Mouse (Mus musculus) intestine, embryonic 16.5 days (tissue): ENCODE measurements around the gene Hist1h4f. TPM values are rescaled to one million over a fixed set of nuclear protein-coding genes. Genes with fewer than 3 reads are reported as not detected.

Experiments
- microRNA-seq: library from miRNA; unstranded; fragments of <30 nt; microRNA quantifications from one replicate; pipeline ENCODE4, GENCODE M21; 2016
- polyA plus RNA-seq: library from polyadenylated mRNA; unstranded; fragments of >200 nt; fragmentation: Nextera tagmentation; extraction: Ambion mirVana; gene quantifications from 2 replicates; pipeline ENCODE4 v1.2.1, GENCODE M21; 2015

The Hist1h4f gene
- polyA plus RNA-seq, 1 experiment from 2014 or later, result 0.68 TPM

Small RNA genes within 50 kb of the gene (microRNA-seq; reads per million reads assigned to microRNA genes)
- gene Gm44297, result not detected
- gene Gm44359, result not detected
- gene Gm44394, result not detected
- gene n-TStga1, result not detected

Other genes with a start within 250 kb of the Hist1h4f start
- gene Zfp322a, start 182.4 kb downstream of the Hist1h4f start, polyA plus RNA-seq, result 30.1 and 31.7 TPM in 2 replicates
- gene Abt1, start 127.8 kb downstream of the Hist1h4f start, polyA plus RNA-seq, result 10.2 and 11.2 TPM in 2 replicates
- 0.07 and 0.11 TPM in 2 replicates for gene Btn1a1, start 85.7 kb downstream of the Hist1h4f start, polyA plus RNA-seq
- 0.12 TPM in 2 replicates for gene Btn2a2, start 62.8 kb downstream of the Hist1h4f start, polyA plus RNA-seq
- gene Hist1h4h, start 20.6 kb downstream of the Hist1h4f start, polyA plus RNA-seq, result 3.5 and 3.7 TPM in 2 replicates
- 2.5 and 3.6 TPM in 2 replicates for gene Hist1h2af, start 17.7 kb downstream of the Hist1h4f start, polyA plus RNA-seq
- 2.6 and 3.7 TPM in 2 replicates for gene Hist1h3g, start 16.2 kb downstream of the Hist1h4f start, polyA plus RNA-seq
- gene Hist1h2bh, start 8.3 kb downstream of the Hist1h4f start, polyA plus RNA-seq, result 0.65 and 0.94 TPM in 2 replicates
- gene Hist1h3f, start 7.6 kb downstream of the Hist1h4f start, polyA plus RNA-seq, result 0.44 and 0.60 TPM in 2 replicates
- gene Hist1h1d, start 1.6 kb upstream of the Hist1h4f start, polyA plus RNA-seq, result 0.28 and 0.42 TPM in 2 replicates
- gene Hist1h3e, start 10.7 kb upstream of the Hist1h4f start, polyA plus RNA-seq, result 2.7 and 4.1 TPM in 2 replicates
- gene Hist1h2ae, start 19.6 kb upstream of the Hist1h4f start, polyA plus RNA-seq, result 39.1 and 46.5 TPM in 2 replicates
- gene Hist1h2bg, start 19.7 kb upstream of the Hist1h4f start, polyA plus RNA-seq, result 8.7 and 8.8 TPM in 2 replicates
- gene Hist1h2bf, start 22.5 kb upstream of the Hist1h4f start, polyA plus RNA-seq, result 0.62 and 2.1 TPM in 2 replicates
- gene Hist1h2ad, start 22.7 kb upstream of the Hist1h4f start, polyA plus RNA-seq, result 0.65 and 2.7 TPM in 2 replicates
- gene Hist1h3d, start 24.1 kb upstream of the Hist1h4f start, polyA plus RNA-seq, result 3.8 and 4.8 TPM in 2 replicates
- 61.7 and 73.9 TPM in 2 replicates for gene Hist1h4d, start 29.9 kb upstream of the Hist1h4f start, polyA plus RNA-seq
- 1.4 and 2.3 TPM in 2 replicates for gene Hist1h2be, start 69.5 kb upstream of the Hist1h4f start, polyA plus RNA-seq
- 10.4 and 13.7 TPM in 2 replicates for gene Hist1h1e, start 70.9 kb upstream of the Hist1h4f start, polyA plus RNA-seq
- gene Hist1h2ac, start 132.3 kb upstream of the Hist1h4f start, polyA plus RNA-seq, result 0.94 and 1.0 TPM in 2 replicates
- gene Hist1h2bc, start 132.6 kb upstream of the Hist1h4f start, polyA plus RNA-seq, result 101 and 110 TPM in 2 replicates
- 0.15 and 0.20 TPM in 2 replicates for gene Hist1h1t, start 144.2 kb upstream of the Hist1h4f start, polyA plus RNA-seq
- gene Hist1h4c, start 146.8 kb upstream of the Hist1h4f start, polyA plus RNA-seq, result 2.9 and 3.1 TPM in 2 replicates
- 8.5 and 9.7 TPM in 2 replicates for gene Hfe, start 159.2 kb upstream of the Hist1h4f start, polyA plus RNA-seq
- gene Hist1h1c, start 187.2 kb upstream of the Hist1h4f start, polyA plus RNA-seq, result 33.6 and 35.3 TPM in 2 replicates
- gene Hist1h3c, start 194.0 kb upstream of the Hist1h4f start, polyA plus RNA-seq, result 3.2 and 4.9 TPM in 2 replicates
- gene Hist1h2bb, start 195.1 kb upstream of the Hist1h4f start, polyA plus RNA-seq, result 1.7 and 2.0 TPM in 2 replicates
- gene Hist1h2ab, start 199.5 kb upstream of the Hist1h4f start, polyA plus RNA-seq, result 16.9 and 20.0 TPM in 2 replicates
- gene Hist1h3b, start 200.6 kb upstream of the Hist1h4f start, polyA plus RNA-seq, result 4.7 and 7.4 TPM in 2 replicates
- 1.4 and 2.1 TPM in 2 replicates for gene Hist1h4b, start 205.4 kb upstream of the Hist1h4f start, polyA plus RNA-seq
- gene Hist1h4a, start 209.6 kb upstream of the Hist1h4f start, polyA plus RNA-seq, result 0.60 TPM in 1 of 2 replicates, not detected in the other
- gene Hist1h3a, start 210.7 kb upstream of the Hist1h4f start, polyA plus RNA-seq, result 3.1 and 4.2 TPM in 2 replicates
- gene Hist1h1a, start 212.0 kb upstream of the Hist1h4f start, polyA plus RNA-seq, result 0.38 and 0.99 TPM in 2 replicates
- gene Trim38, start 218.3 kb upstream of the Hist1h4f start, polyA plus RNA-seq, result 0.11 and 0.12 TPM in 2 replicates